Mouse (Mus musculus) forebrain, embryonic 10.5 days (tissue): Measurements from ENCODE around the gene Mad2l1bp. TPM values are rescaled to one million over a fixed set of nuclear protein-coding genes. Genes with fewer than 3 reads are reported as not detected.
A peak's percentile ranks its signal among the peaks of the same experiment; 100 is the strongest.

ENCODE experiments used
- DNase-seq: peaks from one replicate; pipeline ENCODE4 v3.0.0-alpha.2; 2017; ENCODE audit warnings: low spot score; ENCODE audit errors: extremely low spot score
- H3K27ac ChIP-seq: fragments of 300-500 bp; sonication (generic); 2 replicates; pipeline ENCODE4 v1.5.1; 2016; ENCODE audit warnings: mild to moderate bottlenecking
- H3K27me3 ChIP-seq: fragments of 300-500 bp; sonication (generic); 2 replicates; pipeline ENCODE4 v1.6.1; 2016; ENCODE audit warnings: mild to moderate bottlenecking; ENCODE audit not compliant: poor library complexity, severe bottlenecking
- H3K36me3 ChIP-seq: fragments of 300-500 bp; sonication (generic); replicated peaks from 2 replicates; pipeline ENCODE4 v1.6.1; 2016; ENCODE audit warnings: mild to moderate bottlenecking, moderate library complexity
- H3K4me1 ChIP-seq: fragments of 300-500 bp; sonication (generic); 2 replicates; pipeline ENCODE4 v1.6.1; 2016
- H3K4me3 ChIP-seq: fragments of 300-500 bp; sonication (generic); 2 replicates; pipeline ENCODE4 v1.5.1; 2016; ENCODE audit warnings: mild to moderate bottlenecking, moderate library complexity
- H3K9me3 ChIP-seq: fragments of 300-500 bp; sonication (generic); 2 replicates; pipeline ENCODE4 v1.6.1; 2016; ENCODE audit warnings: mild to moderate bottlenecking, moderate library complexity
- WGBS: fragments of 180-500 bp; shearing (Covaris S2); methylation state at CpG from one replicate; pipeline ENCODE4 v1.1.7; 2016; 5-methylcytosine and 5-hydroxymethylcytosine counted together
- polyA plus RNA-seq: library from polyadenylated mRNA; unstranded; fragments of >200 nt; fragmentation: Nextera tagmentation; extraction: Ambion mirVana; gene quantifications from 2 replicates; pipeline ENCODE4 v1.2.1, GENCODE M21; 2016

Gene Mad2l1bp
- polyA plus RNA-seq, 1 experiment from 2014 or later = 36.8 TPM

DNA sequence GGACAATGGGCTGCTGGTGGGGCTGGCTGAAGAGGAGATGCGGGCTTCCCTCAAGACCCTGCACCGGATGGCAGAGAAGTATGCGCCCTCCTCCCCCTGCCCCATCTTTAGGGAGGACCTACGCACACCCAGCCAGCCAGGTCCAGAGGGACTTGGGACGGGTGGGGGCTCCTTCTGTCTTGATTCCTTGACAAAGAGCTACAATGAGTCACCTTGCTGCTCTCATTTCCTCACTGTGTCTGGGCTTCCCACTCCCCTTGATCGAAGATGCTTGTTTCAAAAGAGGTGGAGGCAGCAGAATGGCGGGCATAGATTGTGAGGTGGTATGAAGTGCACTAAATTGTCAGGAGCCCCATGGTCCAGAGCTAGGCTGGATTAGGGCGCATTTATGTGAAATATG is 10.9 kb upstream of the Mad2l1bp start:
- 96% methylated on average over 8 of the region's 8 CpGs for WGBS
- no peak for DNase-seq
- no peak overlapping the region for H3K4me3 ChIP-seq
- H3K27me3 ChIP-seq = no peaks in the 10 kb centered on the region
- peaks cover 31% of the 10 kb centered on the region for H3K4me1 ChIP-seq
- H3K9me3 ChIP-seq = no peaks in the 10 kb centered on the region
- H3K27ac ChIP-seq = no peak overlapping the region
- peaks cover 69% of the 10 kb centered on the region for H3K36me3 ChIP-seq

- H3K4me3 ChIP-seq = no peak overlapping the region; the same call in 1 of the 2 replicates
- 90% methylated on average over 9 of the region's 9 CpGs for WGBS
These were observed 9.6 kb upstream of the Mad2l1bp start for GRCm38 (mm10) chr17:46162951-46163421.

DNA sequence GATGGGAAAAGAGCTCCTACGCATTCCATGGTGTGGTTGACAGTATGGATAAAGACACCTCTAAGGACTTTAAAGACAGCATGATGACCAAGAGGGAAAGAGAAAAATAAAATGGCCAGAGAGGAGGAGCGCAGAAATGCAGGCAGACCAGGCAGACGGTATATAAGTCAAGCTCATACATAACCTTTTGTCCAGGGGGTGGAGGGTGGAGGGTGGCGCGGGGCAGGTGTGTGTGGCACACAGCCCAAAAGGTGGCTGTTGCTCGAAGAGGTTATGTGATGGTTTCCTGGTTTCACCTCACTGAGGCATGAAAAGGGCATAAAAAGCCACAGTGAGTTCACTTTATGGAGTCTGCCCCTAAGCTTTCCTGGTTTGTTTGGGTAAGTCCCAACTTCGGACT is 9.2 kb upstream of the Mad2l1bp start:
- H3K36me3 ChIP-seq = peaks cover 51% of the 10 kb centered on the region
- 98% methylated on average over 7 of the region's 7 CpGs for WGBS

More at GRCm38 (mm10) chr17:46162951-46163421, 9.6 kb upstream of the Mad2l1bp start:
- no peaks in the 10 kb centered on the region for H3K9me3 ChIP-seq
- H3K36me3 ChIP-seq = peaks cover 56% of the 10 kb centered on the region
- H3K27ac ChIP-seq = no peak overlapping the region
- H3K4me1 ChIP-seq = peaks cover 31% of the 10 kb centered on the region
- DNase-seq = no peak
- no peaks in the 10 kb centered on the region for H3K27me3 ChIP-seq

GRCm38 (mm10) chr17:46161710-46162109 is 8.4 kb upstream of the Mad2l1bp start:
- 52% methylated on average over 9 of the region's 9 CpGs for WGBS
- H3K27ac ChIP-seq = peak overlapping the region; percentile 92
- peaks cover 31% of the 10 kb centered on the region for H3K4me1 ChIP-seq
- H3K9me3 ChIP-seq = no peaks in the 10 kb centered on the region
- peak overlapping the region; percentile 88 for H3K4me3 ChIP-seq
- DNase-seq = no peak
- H3K27me3 ChIP-seq = no peaks in the 10 kb centered on the region
- peaks cover 43% of the 10 kb centered on the region for H3K36me3 ChIP-seq

More for the DNA sequence above, 9.2 kb upstream of the Mad2l1bp start:
- no peaks in the 10 kb centered on the region for H3K9me3 ChIP-seq
- H3K4me1 ChIP-seq = peaks cover 31% of the 10 kb centered on the region
- H3K27me3 ChIP-seq = no peaks in the 10 kb centered on the region
- peak overlapping the region; percentile 88; the same call in 1 of the 2 replicates for H3K4me3 ChIP-seq
- no peak for DNase-seq
- no peak overlapping the region for H3K27ac ChIP-seq

- H3K27ac ChIP-seq = peak overlapping the region; percentile 92
- peak overlapping the region; percentile 88 for H3K4me3 ChIP-seq
- no peaks in the 10 kb centered on the region for H3K9me3 ChIP-seq
- no peak for DNase-seq
- peaks cover 31% of the 10 kb centered on the region for H3K4me1 ChIP-seq
- no peaks in the 10 kb centered on the region for H3K27me3 ChIP-seq
- under 1% methylated on average over 19 of the region's 19 CpGs for WGBS
- peaks cover 38% of the 10 kb centered on the region for H3K36me3 ChIP-seq
These were observed 7.8 kb upstream of the Mad2l1bp start for GRCm38 (mm10) chr17:46161179-46161578.

- peak; percentile 97 for DNase-seq
- Histone ChIP-seq H3K27me3 (no peaks in the 10 kb centered on the region), H3K36me3 (peaks cover 33% of the 10 kb centered on the region), H3K9me3 (no peaks in the 10 kb centered on the region), H3K4me1 (peaks cover 31% of the 10 kb centered on the region), H3K4me3 (peak within 1 kb of the TSS; percentile 88), H3K27ac (peak within 1 kb of the TSS; percentile 92)
- WGBS = under 1% methylated on average over 23 of the region's 23 CpGs
These were observed 7.3 kb upstream of the Mad2l1bp start, which contains the start of gene Gtpbp2 for GRCm38 (mm10) chr17:46160686-46161085. TSS of gene Gtpbp2 (plus strand) at chr17:46161032.

GRCm38 (mm10) chr17:46160090-46160662 is 6.8 kb upstream of the Mad2l1bp start:
- Histone ChIP-seq H3K36me3 (peaks cover 28% of the 10 kb centered on the region), H3K4me3 (peak overlapping the region; percentile 88), H3K9me3 (no peaks in the 10 kb centered on the region), H3K27ac (peak overlapping the region; percentile 92), H3K27me3 (no peaks in the 10 kb centered on the region), H3K4me1 (peaks cover 31% of the 10 kb centered on the region)
- peak; percentile 85 for DNase-seq
- WGBS = 0% methylated on average over 16 of the region's 16 CpGs

GRCm38 (mm10) chr17:46159236-46159635 is 5.9 kb upstream of the Mad2l1bp start:
- peaks cover 18% of the 10 kb centered on the region for H3K36me3 ChIP-seq
- no peaks in the 10 kb centered on the region for H3K9me3 ChIP-seq
- H3K4me3 ChIP-seq = peak overlapping the region; percentile 88
- H3K4me1 ChIP-seq = peaks cover 31% of the 10 kb centered on the region
- H3K27me3 ChIP-seq = no peaks in the 10 kb centered on the region
- WGBS = 65% methylated on average over 2 of the region's 2 CpGs
- peak overlapping the region; percentile 92; the same call in 1 of the 2 replicates for H3K27ac ChIP-seq
- no peak for DNase-seq

- no peaks in the 10 kb centered on the region for H3K36me3 ChIP-seq
- no peaks in the 10 kb centered on the region for H3K27me3 ChIP-seq
- H3K4me3 ChIP-seq = no peak overlapping the region
- no peaks in the 10 kb centered on the region for H3K9me3 ChIP-seq
- WGBS = 89% methylated on average over 8 of the region's 8 CpGs
- peaks cover 34% of the 10 kb centered on the region for H3K4me1 ChIP-seq
- no peak overlapping the region for H3K27ac ChIP-seq
- DNase-seq = no peak
These were observed 3.8 kb upstream of the Mad2l1bp start for GRCm38 (mm10) chr17:46157131-46157530.

DNA sequence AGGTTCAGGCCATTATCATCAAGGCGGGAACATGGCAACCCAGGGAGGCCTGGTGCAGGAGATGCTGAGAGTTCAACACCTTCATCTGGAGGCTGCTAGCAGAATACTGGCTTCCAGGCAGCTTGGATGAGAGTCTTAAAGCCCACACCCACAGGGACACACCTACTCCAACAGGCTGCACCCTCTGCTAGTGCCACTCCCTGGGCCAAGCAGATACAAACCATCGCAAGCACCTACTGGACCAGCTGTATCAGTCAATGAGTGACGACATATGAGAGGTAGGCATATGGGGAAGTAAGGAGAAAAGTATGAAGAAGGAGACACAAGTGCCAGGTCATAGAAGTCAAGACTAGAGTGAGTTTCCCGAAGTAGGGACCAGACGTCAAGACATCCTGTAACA is 3.3 kb upstream of the Mad2l1bp start:
- H3K36me3 ChIP-seq = peaks cover 2% of the 10 kb centered on the region

GRCm38 (mm10) chr17:46154336-46154735 is 983 bp upstream of the Mad2l1bp start:
- H3K9me3 ChIP-seq = no peaks in the 10 kb centered on the region
- H3K27me3 ChIP-seq = no peaks in the 10 kb centered on the region
- H3K36me3 ChIP-seq = peaks cover 13% of the 10 kb centered on the region
- 95% methylated on average over 3 of the region's 3 CpGs for WGBS
- no peak for DNase-seq
- H3K27ac ChIP-seq = no peak overlapping the region
- no peak overlapping the region for H3K4me3 ChIP-seq
- peaks cover 17% of the 10 kb centered on the region for H3K4me1 ChIP-seq

More for the DNA sequence above, 3.3 kb upstream of the Mad2l1bp start:
- Histone ChIP-seq H3K4me1 (peaks cover 30% of the 10 kb centered on the region), H3K4me3 (no peak overlapping the region), H3K9me3 (no peaks in the 10 kb centered on the region), H3K27ac (no peak overlapping the region), H3K27me3 (no peaks in the 10 kb centered on the region)
- DNase-seq = no peak
- WGBS = 84% methylated on average over 5 of the region's 5 CpGs

DNA sequence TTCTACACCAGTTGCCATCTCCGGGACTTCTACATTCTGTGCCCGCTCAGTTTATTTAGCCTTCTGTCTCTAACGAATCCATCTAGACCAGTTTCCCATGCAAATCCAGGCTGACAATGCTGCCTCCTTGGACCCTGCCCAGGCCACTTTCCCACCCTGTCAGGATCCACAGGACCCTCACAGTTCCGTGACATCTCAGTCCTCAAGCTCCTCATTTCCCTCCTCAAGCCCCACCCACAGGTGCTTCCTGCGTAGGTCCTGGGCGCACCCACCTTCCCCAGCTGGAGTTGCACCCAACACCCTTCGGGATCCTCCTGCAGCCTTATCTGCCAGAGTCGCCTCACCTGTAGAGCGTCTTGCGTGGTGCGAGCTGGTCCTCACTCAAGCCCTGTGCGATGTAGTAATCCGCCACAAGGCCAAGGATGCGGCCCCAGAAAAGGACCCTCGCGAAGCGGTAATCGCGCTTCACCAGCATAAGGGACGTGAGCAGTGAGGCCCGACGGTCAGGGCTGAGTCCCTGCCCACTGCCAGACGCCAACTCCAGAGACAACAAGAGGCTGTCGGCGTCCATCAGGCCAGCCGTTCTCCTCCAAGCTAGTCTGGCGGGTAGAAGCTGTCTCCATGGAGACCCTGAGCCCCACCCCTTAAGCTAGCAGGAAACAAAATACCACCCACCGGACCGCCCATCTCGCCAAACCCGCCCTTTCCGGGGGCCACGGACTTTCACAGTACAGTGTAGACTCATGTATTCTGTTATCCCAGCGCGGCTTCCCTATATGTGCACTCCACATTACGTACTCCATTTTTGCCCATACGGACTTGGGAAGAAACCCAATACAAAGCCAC is 9.6 kb downstream of the Mad2l1bp start, which contains the start of gene Rsph9:
Gene Rsph9, minus strand, starts transcription at position 639 of the 846 bp plus-strand sequence.
- Histone ChIP-seq H3K4me1 (peaks cover 19% of the 10 kb centered on the region), H3K27me3 (peaks cover 12% of the 10 kb centered on the region), H3K36me3 (peaks cover 36% of the 10 kb centered on the region), H3K27ac (peak within 1 kb of the TSS; percentile 78), H3K4me3 (peak within 1 kb of the TSS; percentile 61), H3K9me3 (no peaks in the 10 kb centered on the region)
- 7% methylated on average over 37 of the region's 37 CpGs for WGBS
- DNase-seq = peak; percentile 79

DNA sequence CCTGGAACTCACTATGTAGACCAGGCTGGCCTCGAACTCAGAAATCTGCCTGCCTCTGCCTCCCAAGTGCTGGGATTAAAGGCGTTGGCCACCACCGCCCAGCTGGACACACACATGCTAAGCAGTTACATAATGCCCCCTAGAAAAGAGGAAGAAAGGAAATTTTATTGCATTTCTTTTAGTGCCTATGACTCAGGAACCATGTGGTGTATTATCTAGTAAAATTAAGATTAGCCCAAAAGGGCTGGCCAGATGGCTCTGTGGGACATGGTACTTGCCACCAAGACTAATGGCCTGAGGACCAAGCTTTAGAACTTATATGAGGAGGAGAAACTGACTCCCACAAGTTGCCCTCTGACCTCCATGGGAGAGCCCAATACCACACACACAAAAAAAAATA is 13.5 kb downstream of the Mad2l1bp start:
- WGBS = 87% methylated on average over 3 of the region's 3 CpGs
- peaks cover 19% of the 10 kb centered on the region for H3K4me1 ChIP-seq
- H3K9me3 ChIP-seq = no peaks in the 10 kb centered on the region
- 0 out of 2 replicates have a peak, but pooled peaks cover 5% of the 10 kb centered on the region for H3K36me3 ChIP-seq
- no peak for DNase-seq
- no peak overlapping the region for H3K27ac ChIP-seq
- peaks cover 12% of the 10 kb centered on the region for H3K27me3 ChIP-seq
- H3K4me3 ChIP-seq = no peak overlapping the region
